Comparison of ENCODE assay signal across 16 mouse cellular contexts in the genomic region with DNA sequence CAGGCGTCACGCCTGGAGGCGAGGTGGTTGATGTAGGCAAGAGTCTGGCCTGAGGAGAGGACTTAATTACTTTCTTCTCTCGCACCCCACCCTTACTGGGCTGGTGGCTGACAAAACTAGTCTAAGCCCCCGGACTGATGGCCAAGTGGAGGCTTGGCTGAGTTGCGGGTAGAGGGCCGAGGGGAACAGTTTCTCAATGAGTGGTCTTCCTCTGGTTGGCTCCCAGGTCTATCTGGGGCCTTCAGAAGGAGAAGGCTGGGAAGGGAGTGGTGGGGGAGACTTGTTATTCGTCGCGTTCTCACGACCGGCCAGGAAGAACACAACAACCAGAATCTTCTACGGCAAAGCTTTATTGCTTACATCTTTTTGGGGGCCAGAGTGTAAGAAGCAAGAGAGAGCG. TPM values are rescaled to one million over a fixed set of nuclear protein-coding genes. Genes with fewer than 3 reads are reported as not detected.
A peak's percentile ranks its signal among the peaks of the same experiment; 100 is the strongest.
DNase-seq lines count a peak whose midpoint lies in the region; ATAC-seq lines count a peak whose summit lies in the region.
"Had no signal": no experiment of that assay in that cellular context is flagged by ENCODE, and none has a peak within 500 bp of the region (broad histone marks: within the 10 kb centered on the region; RNA-seq: fewer than 3 reads in every experiment).

No protein-coding gene starts in this region.

- no peak overlapping the region for H3K4me2 ChIP-seq in kidney, embryonic 15.5 days
- H3K4me2 ChIP-seq: forebrain, embryonic 12.5 days; heart, embryonic 15.5 days; hindbrain, embryonic 12.5 days; midbrain, embryonic 13.5 days had no signal

- H3K9me3 ChIP-seq in kidney, embryonic 15.5 days (replicated peaks) = no peaks in the 10 kb centered on the region
- no peaks in the 10 kb centered on the region for H3K9me3 ChIP-seq in limb, embryonic 10.5 days (replicated peaks)
- H3K9me3 ChIP-seq: forebrain, embryonic 12.5 days; heart, embryonic 15.5 days; hindbrain, embryonic 12.5 days; midbrain, embryonic 13.5 days had no signal

- H3K4me3 ChIP-seq in kidney, embryonic 15.5 days (replicated peaks) = no peak overlapping the region
- 0 out of 2 replicates have a peak overlapping the region, but pooled peaks have one; percentile 6 for H3K4me3 ChIP-seq in brown adipose tissue, adult 24 weeks (ENCODE audit: insufficient read depth, low read depth, low read length)
- H3K4me3 ChIP-seq in limb, embryonic 10.5 days = no peak overlapping the region
- H3K4me3 ChIP-seq: forebrain, embryonic 12.5 days; heart, embryonic 15.5 days; hindbrain, embryonic 12.5 days; midbrain, embryonic 13.5 days had no signal

- no peaks in the 10 kb centered on the region for H3K36me3 ChIP-seq in kidney, embryonic 15.5 days
- H3K36me3 ChIP-seq in limb, embryonic 10.5 days = no peaks in the 10 kb centered on the region
- H3K36me3 ChIP-seq: forebrain, embryonic 12.5 days; heart, embryonic 15.5 days; hindbrain, embryonic 12.5 days; midbrain, embryonic 13.5 days had no signal

- no peaks in the 10 kb centered on the region for H3K27me3 ChIP-seq in kidney, embryonic 15.5 days
- H3K27me3 ChIP-seq in limb, embryonic 10.5 days (ENCODE audit: low read depth, poor library complexity, severe bottlenecking) = no peaks in the 10 kb centered on the region
- H3K27me3 ChIP-seq: forebrain, embryonic 12.5 days; heart, embryonic 15.5 days; hindbrain, embryonic 12.5 days; midbrain, embryonic 13.5 days; Patski had no signal

- 76% methylated on average over 13 of the region's 14 CpGs for WGBS in kidney, embryonic 15.5 days
- WGBS in limb, embryonic 10.5 days = 84% methylated on average over 13 of the region's 14 CpGs

- H3K9ac ChIP-seq in kidney, embryonic 15.5 days = no peak overlapping the region
- H3K9ac ChIP-seq: forebrain, embryonic 12.5 days; heart, embryonic 15.5 days; hindbrain, embryonic 12.5 days; midbrain, embryonic 13.5 days had no signal

- DNase-seq in kidney, adult 8-10 months = no peak
- DNase-seq in limb, embryonic 10.5 days (ENCODE audit: low spot score) = no peak
- peak; percentile 51 for DNase-seq in naive thymus-derived CD4-positive, alpha-beta T cell, adult 2 months (ENCODE audit: low read depth)
- DNase-seq in natural killer cell, adult 2 months (ENCODE audit: low spot score in 2 of 2) = no peak
- DNase-seq in right cerebral cortex, postnatal 14 days = no peak
- DNase-seq: cerebellum, adult 11-12 months; lung, adult 18-20 months; lung, postnatal 36 days; right cerebral cortex, postnatal 25 days had no signal

- no peak overlapping the region for H3K27ac ChIP-seq in kidney, embryonic 15.5 days
- peak overlapping the region; percentile 5; the same call in 1 of the 2 replicates for H3K27ac ChIP-seq in brown adipose tissue, adult 24 weeks (replicated peaks; ENCODE audit: low read depth, low read length)
- H3K27ac ChIP-seq in limb, embryonic 10.5 days = peak overlapping the region; percentile 53
- H3K27ac ChIP-seq: forebrain, embryonic 12.5 days; heart, embryonic 15.5 days; hindbrain, embryonic 12.5 days; midbrain, embryonic 13.5 days had no signal

- ATAC-seq in kidney, embryonic 15.5 days (replicated peaks; ENCODE audit: low FRiP score) = 0 out of 2 replicates have a peak, but pooled peaks have one; percentile 36
- ATAC-seq: midbrain, embryonic 13.5 days; Patski had no signal

- peaks cover 21% of the 10 kb centered on the region for H3K4me1 ChIP-seq in kidney, embryonic 15.5 days
- no peaks in the 10 kb centered on the region for H3K4me1 ChIP-seq in brown adipose tissue, adult 24 weeks (ENCODE audit: control insufficient read depth, insufficient read depth, insufficient read length, low read length)
- H3K4me1 ChIP-seq in limb, embryonic 10.5 days = peaks cover 6% of the 10 kb centered on the region
- H3K4me1 ChIP-seq: forebrain, embryonic 12.5 days; heart, embryonic 15.5 days; hindbrain, embryonic 12.5 days; midbrain, embryonic 13.5 days had no signal

RNA-seq across cellular contexts. Expression of gene Txn2, which starts 33.9 kb away (rescaled TPM):
- polyA plus RNA-seq in kidney, embryonic 15.5 days (2015; fragmentation: Nextera tagmentation; extraction: Ambion mirVana) = 240 and 253 TPM in 2 replicates
- polyA plus RNA-seq in brown adipose tissue, adult 24 weeks (2012; ENCODE audit: insufficient read depth, insufficient read length, missing spikeins) = 696 and 736 TPM in 2 replicates
- polyA plus RNA-seq in limb, embryonic 10.5 days (2016; fragmentation: Nextera tagmentation; extraction: Ambion mirVana) = 287 and 339 TPM in 2 replicates

RNA-seq across cellular contexts. Expression of gene Myh9, which starts 53.0 kb away (rescaled TPM):
- polyA plus RNA-seq in kidney, embryonic 15.5 days (2015; fragmentation: Nextera tagmentation; extraction: Ambion mirVana) = 56.2 and 60.2 TPM in 2 replicates
- polyA plus RNA-seq in brown adipose tissue, adult 24 weeks (2012; ENCODE audit: insufficient read depth, insufficient read length, missing spikeins) = 36.0 and 59.3 TPM in 2 replicates
- polyA plus RNA-seq in limb, embryonic 10.5 days (2016; fragmentation: Nextera tagmentation; extraction: Ambion mirVana) = 30.6 and 39.2 TPM in 2 replicates
